Mouse (Mus musculus): Measurements from ENCODE around the gene Yap1. TPM values are rescaled to one million over a fixed set of nuclear protein-coding genes. Genes with fewer than 3 reads are reported as not detected.

The Yap1 gene
- 4.3 and 6.5 TPM in 2 replicates for polyA plus RNA-seq (2015; fragmentation: Nextera tagmentation; extraction: Ambion mirVana)

DNA sequence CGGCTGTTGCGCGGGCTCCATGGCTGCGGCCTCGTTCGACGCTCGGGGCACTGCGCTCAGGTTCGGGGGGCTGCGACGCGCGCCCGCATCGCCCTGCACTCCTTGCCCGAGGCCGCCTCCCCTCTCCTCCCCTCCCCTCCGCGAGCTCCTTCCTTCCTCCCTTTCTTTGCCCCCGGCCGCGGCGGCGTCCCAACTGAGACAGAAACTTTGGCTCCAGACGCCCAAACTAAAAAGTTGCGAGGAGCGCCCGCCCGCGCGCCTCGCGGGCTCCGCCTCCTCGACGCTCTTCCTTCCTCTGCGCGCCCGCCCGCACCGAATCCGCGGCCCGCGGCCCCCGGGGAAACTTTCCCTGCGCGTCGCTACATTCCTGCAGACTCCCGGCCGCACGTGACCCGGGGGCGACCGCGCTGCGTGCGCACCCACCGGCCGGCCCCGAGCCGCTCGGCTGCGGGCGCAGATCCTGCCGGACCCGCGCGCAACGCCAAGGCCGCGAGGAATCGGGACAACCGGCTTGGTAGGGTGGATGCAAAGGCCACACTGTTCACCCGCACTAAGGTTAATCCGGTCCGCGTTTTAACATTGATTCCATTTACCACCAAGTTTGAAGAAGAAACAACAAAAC, at the start of gene Yap1:
Gene Yap1 (minus strand): TSS at position 227 of the 622 bp plus-strand sequence.

DNA sequence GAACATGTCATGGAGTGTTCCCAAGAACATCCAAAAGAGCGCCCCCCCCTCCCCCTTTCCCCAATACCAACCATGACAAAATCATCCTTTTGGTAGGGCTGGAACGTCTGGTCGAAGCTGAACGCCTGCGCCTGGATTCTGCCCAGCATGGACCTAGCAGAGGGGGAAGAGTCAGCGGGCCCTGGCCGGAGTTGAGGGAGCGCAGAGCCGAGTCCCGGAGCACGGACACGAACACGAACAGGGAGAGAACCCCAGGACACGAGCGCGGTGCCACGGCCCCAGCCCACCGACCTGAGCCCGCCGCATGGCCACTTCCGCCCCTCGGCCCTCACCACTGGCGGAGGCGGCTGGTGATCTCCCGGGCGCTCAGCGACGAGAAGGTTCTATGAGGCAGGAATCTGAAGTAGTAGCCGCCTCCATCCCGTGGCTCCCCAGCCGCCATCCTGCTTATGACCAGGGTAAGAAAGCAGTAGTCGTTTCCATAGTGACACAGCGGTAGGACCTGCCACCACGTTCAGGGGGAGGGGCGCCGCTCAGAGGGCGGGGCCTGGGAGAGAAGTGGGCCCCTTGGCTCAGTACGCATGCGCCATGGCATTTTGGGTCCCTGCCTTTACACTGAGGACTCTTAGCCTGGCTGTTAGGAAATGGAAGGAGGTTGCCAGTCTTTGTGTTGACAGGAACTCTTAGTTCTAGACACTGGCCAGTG, 38.1 kb upstream of the Yap1 start, which contains the start of gene Cfap300:
Gene Cfap300 (minus strand): TSS at position 486 of the 706 bp plus-strand sequence.

Other genes with a start within 250 kb of the Yap1 start
- 64.3 and 69.5 TPM in 2 replicates for gene Tmem123, start 240.6 kb downstream of the Yap1 start, polyA plus RNA-seq (2015; fragmentation: Nextera tagmentation; extraction: Ambion mirVana)
- 20.5 and 22.8 TPM in 2 replicates for gene Birc2, start 167.5 kb downstream of the Yap1 start, polyA plus RNA-seq (2015; fragmentation: Nextera tagmentation; extraction: Ambion mirVana)
- 10.3 and 12.2 TPM in 2 replicates for gene Birc3, start 131.4 kb downstream of the Yap1 start, polyA plus RNA-seq (2015; fragmentation: Nextera tagmentation; extraction: Ambion mirVana)
- 1.3 and 1.9 TPM in 2 replicates for gene Cfap300, start 38.2 kb upstream of the Yap1 start, polyA plus RNA-seq (2015; fragmentation: Nextera tagmentation; extraction: Ambion mirVana)
- gene Cep126, start 129.7 kb upstream of the Yap1 start, polyA plus RNA-seq (2015; fragmentation: Nextera tagmentation; extraction: Ambion mirVana) = 0.23 and 0.24 TPM in 2 replicates

Data from spleen, postnatal 0 days (tissue).